Mouse (Mus musculus): Measurements from ENCODE around the gene Il12rb2. TPM values are rescaled to one million over a fixed set of nuclear protein-coding genes. Genes with fewer than 3 reads are reported as not detected.

Gene Il12rb2
- polyA plus RNA-seq, 1 experiment: 0.03 TPM

DNA sequence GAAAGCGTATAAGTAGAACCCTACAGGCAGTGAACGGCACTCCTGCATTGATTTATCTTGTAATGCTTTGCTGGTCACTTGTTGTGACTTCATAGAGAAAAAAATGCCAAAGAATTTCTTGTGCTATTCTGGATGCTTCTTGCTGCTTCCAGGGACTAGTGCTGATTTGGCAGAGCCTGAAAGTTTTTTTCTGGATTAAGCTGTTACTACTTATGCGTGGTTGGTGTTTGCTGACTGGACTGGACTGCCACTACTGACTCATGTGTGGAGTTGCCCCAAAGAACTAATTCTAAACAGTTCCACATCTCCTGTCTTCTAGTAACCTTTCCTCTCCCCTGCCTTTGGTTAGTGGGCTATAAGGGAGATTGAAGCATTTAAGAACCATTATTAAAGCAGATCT lies 52.2 kb downstream of the Il12rb2 start:
- TF ChIP-seq FLI1 (IDR thresholded peaks at IDR 0.05; ENCODE audit: low read length) (no peak), GATA1 (IDR thresholded peaks at IDR 0.05; ENCODE audit: borderline replicate concordance, low read length) (no peak)
- Histone ChIP-seq H3K4me3 (replicated peaks) (no peak overlapping the region), H3K36me3 (replicated peaks; ENCODE audit: low read length) (no peaks in the 10 kb centered on the region), H3K9me3 (no peaks in the 10 kb centered on the region), H3K4me1 (peaks cover 5% of the 10 kb centered on the region; the same call in 1 of the 2 replicates), H3K27me3 (replicated peaks) (no peaks in the 10 kb centered on the region)

DNA sequence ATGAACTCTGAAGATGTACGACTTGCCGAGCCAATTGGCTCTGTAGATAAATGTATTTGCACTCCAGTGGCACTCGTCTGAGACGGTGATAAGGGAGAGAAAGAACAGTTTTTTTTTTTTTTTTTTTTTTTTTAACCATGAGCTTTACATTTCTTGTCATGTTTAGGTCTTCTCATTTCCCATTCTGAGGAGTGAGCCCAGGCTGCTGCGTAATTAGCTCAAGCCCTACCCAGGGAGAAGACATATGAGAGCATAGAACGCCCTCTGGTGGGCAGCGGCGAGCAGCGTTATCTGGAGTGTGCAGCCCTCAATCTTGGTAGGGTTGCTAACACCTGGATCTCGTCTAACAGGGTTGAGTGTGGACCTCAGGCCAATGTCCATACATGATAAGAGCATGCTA lies 57.5 kb downstream of the Il12rb2 start:
- no peaks in the 10 kb centered on the region for H3K27me3 ChIP-seq (replicated peaks)
- TF ChIP-seq FLI1 (IDR thresholded peaks at IDR 0.05; ENCODE audit: low read length) (no peak), GATA1 (IDR thresholded peaks at IDR 0.05; ENCODE audit: borderline replicate concordance, low read length) (no peak)
- no peak overlapping the region for H3K4me3 ChIP-seq (replicated peaks)
- no peaks in the 10 kb centered on the region for H3K36me3 ChIP-seq (replicated peaks; ENCODE audit: low read length)
- no peaks in the 10 kb centered on the region for H3K9me3 ChIP-seq
- H3K4me1 ChIP-seq: peaks cover 8% of the 10 kb centered on the region

DNA sequence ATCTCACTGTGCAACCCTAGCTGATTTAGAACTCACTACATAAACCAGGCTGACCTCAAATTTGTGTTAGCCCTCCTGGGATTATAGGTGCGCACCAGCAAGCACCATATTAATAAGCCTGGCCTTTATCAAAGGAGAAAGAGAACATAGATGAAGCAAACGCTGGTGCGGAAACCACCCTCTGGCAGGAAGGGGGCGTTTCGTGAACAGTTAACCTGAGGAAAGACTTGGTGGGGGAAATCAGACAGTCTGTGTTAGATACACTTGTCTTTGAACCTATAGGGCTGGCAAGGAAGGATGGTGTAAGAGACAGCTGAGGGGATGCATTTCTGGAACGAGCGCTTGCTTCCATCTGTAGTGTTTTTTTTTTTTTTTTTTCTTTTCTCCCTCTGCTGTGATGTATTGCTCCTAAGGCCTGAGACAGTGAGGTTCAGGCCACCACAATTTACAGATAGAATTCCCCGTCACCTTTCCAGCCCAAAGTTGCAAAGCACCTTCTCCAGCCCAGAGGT lies 58.1 kb downstream of the Il12rb2 start:
- H3K4me1 ChIP-seq: peaks cover 8% of the 10 kb centered on the region
- TF ChIP-seq FLI1 (IDR thresholded peaks at IDR 0.05; ENCODE audit: low read length) (no peak), GATA1 (IDR thresholded peaks at IDR 0.05; ENCODE audit: borderline replicate concordance, low read length) (no peak)
- H3K4me3 ChIP-seq (replicated peaks): no peak overlapping the region
- no peaks in the 10 kb centered on the region for H3K27me3 ChIP-seq (replicated peaks)
- H3K9me3 ChIP-seq: no peaks in the 10 kb centered on the region
- H3K36me3 ChIP-seq (replicated peaks; ENCODE audit: low read length): no peaks in the 10 kb centered on the region

DNA sequence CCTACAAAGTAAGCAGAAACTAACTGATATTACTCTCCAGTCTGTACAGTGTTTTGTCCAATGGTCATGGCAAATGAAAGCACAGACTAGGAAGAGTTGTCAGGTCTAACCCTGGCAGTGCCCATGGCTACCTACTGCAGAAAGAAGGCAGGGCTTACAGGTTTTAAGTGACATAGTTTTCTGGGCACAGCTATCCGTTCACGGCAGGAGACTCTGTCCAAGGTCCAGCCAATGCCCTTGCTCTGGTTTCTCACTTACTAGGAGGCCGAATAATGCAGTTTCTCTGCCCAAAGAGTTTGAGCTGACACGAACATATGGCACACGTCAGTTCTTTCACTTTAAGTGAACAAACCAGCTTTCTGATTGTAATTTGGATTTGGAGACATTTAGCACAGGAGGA lies 58.9 kb downstream of the Il12rb2 start:
- Histone ChIP-seq H3K36me3 (replicated peaks; ENCODE audit: low read length) (no peaks in the 10 kb centered on the region), H3K4me3 (replicated peaks) (no peak overlapping the region), H3K4me1 (peaks cover 3% of the 10 kb centered on the region; the same call in 1 of the 2 replicates), H3K27me3 (replicated peaks) (no peaks in the 10 kb centered on the region), H3K9me3 (no peaks in the 10 kb centered on the region)
- TF ChIP-seq GATA1 (IDR thresholded peaks at IDR 0.05; ENCODE audit: borderline replicate concordance, low read length) (no peak), FLI1 (IDR thresholded peaks at IDR 0.05; ENCODE audit: low read length) (no peak)

DNA sequence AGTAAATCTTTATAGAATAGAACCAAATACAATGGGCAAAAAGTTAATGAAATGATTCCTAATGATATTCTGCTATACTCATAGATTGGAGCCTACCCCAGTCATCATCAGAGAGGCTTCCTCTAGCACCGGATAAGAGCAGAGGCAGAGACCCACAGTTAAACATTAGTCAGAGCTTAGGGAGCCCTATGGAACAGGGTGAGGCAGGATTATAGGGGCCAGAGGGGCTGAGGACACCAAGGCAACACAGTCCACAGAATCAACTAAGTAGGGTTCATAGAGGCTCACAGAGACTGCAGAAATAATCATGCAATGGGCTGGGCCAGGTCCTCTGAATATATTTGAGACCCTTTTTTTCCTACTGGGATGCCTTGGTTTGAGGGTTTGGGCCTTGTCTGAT lies 61.3 kb downstream of the Il12rb2 start:
- no peak overlapping the region for H3K4me3 ChIP-seq (replicated peaks)
- no peak for TF ChIP-seq GATA1 (IDR thresholded peaks at IDR 0.05; ENCODE audit: borderline replicate concordance, low read length)
- no peak for TF ChIP-seq FLI1 (IDR thresholded peaks at IDR 0.05; ENCODE audit: low read length)
- no peaks in the 10 kb centered on the region for H3K36me3 ChIP-seq (replicated peaks; ENCODE audit: low read length)
- no peaks in the 10 kb centered on the region for H3K9me3 ChIP-seq
- H3K27me3 ChIP-seq (replicated peaks): no peaks in the 10 kb centered on the region
- peaks cover 4% of the 10 kb centered on the region for H3K4me1 ChIP-seq

DNA sequence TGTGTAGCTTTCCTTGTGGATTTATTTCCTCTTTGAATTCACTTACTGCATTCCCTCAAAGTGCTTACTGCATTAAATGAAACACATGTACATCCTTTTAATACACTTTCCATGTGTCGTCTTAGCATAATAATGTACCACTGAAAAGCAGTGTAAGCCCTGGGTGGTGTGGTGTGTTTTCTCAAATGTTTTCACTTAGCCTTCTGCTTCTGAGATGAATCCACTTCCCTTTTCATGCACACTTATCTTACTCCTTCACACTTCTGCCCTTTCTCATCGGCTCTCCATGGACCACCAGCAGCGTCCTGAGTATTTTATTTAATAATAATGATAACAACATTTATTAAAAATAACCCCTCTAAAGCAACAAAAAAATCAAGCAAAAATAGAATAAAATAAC lies 66.2 kb downstream of the Il12rb2 start:
- H3K4me1 ChIP-seq: peaks cover 21% of the 10 kb centered on the region
- no peak for TF ChIP-seq FLI1 (IDR thresholded peaks at IDR 0.05; ENCODE audit: low read length)
- no peak for TF ChIP-seq GATA1 (IDR thresholded peaks at IDR 0.05; ENCODE audit: borderline replicate concordance, low read length)
- H3K36me3 ChIP-seq (replicated peaks; ENCODE audit: low read length): no peaks in the 10 kb centered on the region
- no peaks in the 10 kb centered on the region for H3K9me3 ChIP-seq
- no peak overlapping the region for H3K4me3 ChIP-seq (replicated peaks)
- no peaks in the 10 kb centered on the region for H3K27me3 ChIP-seq (replicated peaks)

DNA sequence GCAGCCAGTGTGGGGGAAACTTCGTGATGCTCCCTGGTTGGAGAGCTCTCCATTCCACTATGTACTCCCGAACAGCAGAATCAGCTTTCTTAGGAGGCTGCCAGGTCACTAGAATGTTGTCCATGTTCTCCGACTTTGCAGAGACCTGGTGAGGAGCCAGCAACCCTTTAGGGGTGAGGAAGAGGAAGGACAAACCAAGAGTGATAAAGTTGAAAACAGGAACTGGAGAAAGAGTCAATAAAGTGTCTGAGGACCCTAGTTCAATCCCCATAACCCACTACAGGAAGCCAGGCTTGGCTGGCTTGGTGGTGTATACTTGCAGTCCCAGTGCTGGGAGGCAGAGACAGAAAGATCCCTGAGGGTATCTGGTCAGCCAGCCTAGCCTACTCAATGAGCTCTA lies 67.0 kb downstream of the Il12rb2 start:
- H3K4me3 ChIP-seq (replicated peaks): no peak overlapping the region
- TF ChIP-seq GATA1 (IDR thresholded peaks at IDR 0.05; ENCODE audit: borderline replicate concordance, low read length): no peak
- no peak for TF ChIP-seq FLI1 (IDR thresholded peaks at IDR 0.05; ENCODE audit: low read length)
- H3K4me1 ChIP-seq: peaks cover 21% of the 10 kb centered on the region
- H3K36me3 ChIP-seq (replicated peaks; ENCODE audit: low read length): peaks cover 2% of the 10 kb centered on the region
- H3K27me3 ChIP-seq (replicated peaks): no peaks in the 10 kb centered on the region
- no peaks in the 10 kb centered on the region for H3K9me3 ChIP-seq

DNA sequence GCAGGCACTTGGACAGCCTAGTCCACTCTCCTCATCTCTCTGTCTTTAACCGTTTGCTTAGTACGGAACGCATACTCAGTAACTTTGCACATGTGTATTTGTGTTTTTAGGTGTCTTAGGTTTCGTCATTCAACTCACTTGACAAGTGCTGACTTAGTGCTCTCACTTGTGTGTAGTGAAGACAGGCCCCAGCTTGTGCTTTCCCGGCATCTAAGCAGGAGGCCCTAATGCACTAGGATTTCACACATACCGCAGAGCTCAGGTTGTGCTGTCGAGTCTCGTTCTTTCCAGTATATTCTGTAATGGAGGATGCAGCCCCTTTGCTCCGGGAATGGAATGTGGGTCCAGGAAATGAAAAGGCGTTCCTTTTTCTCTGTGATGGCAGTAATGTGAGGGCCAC lies 72.8 kb downstream of the Il12rb2 start:
- Histone ChIP-seq H3K4me3 (replicated peaks) (no peak overlapping the region), H3K4me1 (peaks cover 27% of the 10 kb centered on the region), H3K36me3 (replicated peaks; ENCODE audit: low read length) (peaks cover 5% of the 10 kb centered on the region), H3K9me3 (no peaks in the 10 kb centered on the region), H3K27me3 (replicated peaks) (no peaks in the 10 kb centered on the region)
- no peak for TF ChIP-seq GATA1 (IDR thresholded peaks at IDR 0.05; ENCODE audit: borderline replicate concordance, low read length)
- no peak for TF ChIP-seq FLI1 (IDR thresholded peaks at IDR 0.05; ENCODE audit: low read length)

DNA sequence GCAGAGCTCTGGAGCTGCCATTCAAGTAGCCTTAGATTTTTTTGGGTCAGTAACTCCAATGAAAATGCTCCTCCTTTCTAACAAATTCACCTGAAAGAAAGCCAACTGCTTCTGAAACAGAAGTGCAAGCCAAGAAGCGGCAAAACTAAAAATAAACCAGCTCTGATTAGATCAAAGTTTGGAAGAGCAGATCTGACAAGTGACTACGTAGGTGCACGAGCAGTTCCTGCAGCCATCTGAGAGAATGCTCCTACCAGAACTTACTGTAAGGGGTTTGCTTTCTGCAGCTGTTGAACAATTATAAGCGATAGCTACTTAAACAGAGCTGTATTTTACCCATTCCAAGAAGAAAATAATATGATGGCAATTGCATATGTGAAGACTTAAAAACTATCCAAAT lies 73.5 kb downstream of the Il12rb2 start:
- TF ChIP-seq GATA1 (IDR thresholded peaks at IDR 0.05; ENCODE audit: borderline replicate concordance, low read length) (no peak), FLI1 (IDR thresholded peaks at IDR 0.05; ENCODE audit: low read length) (no peak)
- no peaks in the 10 kb centered on the region for H3K9me3 ChIP-seq
- H3K4me3 ChIP-seq (replicated peaks): no peak overlapping the region
- H3K36me3 ChIP-seq (replicated peaks; ENCODE audit: low read length): peaks cover 5% of the 10 kb centered on the region
- H3K4me1 ChIP-seq: peaks cover 27% of the 10 kb centered on the region
- H3K27me3 ChIP-seq (replicated peaks): no peaks in the 10 kb centered on the region

DNA sequence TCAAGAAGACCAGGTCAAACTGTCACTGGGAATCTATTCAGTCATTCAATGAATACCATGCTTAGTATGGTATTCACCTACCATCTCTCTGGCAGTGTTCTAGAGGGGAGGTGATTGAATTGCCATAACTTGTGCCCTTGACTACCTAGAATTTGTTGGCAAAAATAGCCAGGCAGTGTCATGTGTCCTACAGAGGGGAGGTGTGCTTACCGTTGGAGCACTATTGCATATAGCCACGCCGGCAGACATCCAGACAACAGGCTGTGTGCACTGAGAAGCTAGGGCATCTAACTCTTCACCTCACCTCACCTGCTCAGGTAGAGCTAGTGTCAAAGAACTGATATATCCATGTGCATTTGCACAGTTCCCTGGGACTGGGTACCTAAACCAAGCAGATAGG lies 74.8 kb downstream of the Il12rb2 start:
- TF ChIP-seq GATA1 (IDR thresholded peaks at IDR 0.05; ENCODE audit: borderline replicate concordance, low read length): no peak
- no peak for TF ChIP-seq FLI1 (IDR thresholded peaks at IDR 0.05; ENCODE audit: low read length)
- H3K36me3 ChIP-seq (replicated peaks; ENCODE audit: low read length): peaks cover 5% of the 10 kb centered on the region
- peaks cover 27% of the 10 kb centered on the region for H3K4me1 ChIP-seq
- H3K9me3 ChIP-seq: no peaks in the 10 kb centered on the region
- H3K27me3 ChIP-seq (replicated peaks): no peaks in the 10 kb centered on the region
- H3K4me3 ChIP-seq (replicated peaks): peak overlapping the region; percentile 40

DNA sequence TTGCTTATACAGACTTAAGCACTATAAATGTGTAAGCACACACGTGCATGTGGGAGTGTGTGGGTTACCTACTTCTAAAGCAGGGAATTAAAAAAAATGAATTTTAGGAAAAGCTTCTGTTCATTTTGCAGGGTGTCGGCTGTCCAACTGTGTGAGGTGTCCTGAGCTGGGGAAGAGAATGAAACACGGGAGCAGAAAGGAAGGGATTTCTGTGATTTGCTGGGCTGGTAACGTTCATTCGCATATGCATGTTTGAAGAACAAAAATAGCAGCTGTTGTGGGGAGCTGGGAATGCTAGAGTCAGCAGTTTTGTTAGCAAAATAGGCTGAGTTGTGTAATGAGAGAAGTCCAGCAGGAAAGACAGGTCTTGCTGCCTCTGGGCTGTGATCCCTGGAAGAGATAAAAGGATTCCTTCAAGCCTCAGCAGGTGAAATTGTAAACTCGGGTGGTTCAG lies 75.3 kb downstream of the Il12rb2 start:
- peaks cover 5% of the 10 kb centered on the region for H3K36me3 ChIP-seq (replicated peaks; ENCODE audit: low read length)
- TF ChIP-seq GATA1 (IDR thresholded peaks at IDR 0.05; ENCODE audit: borderline replicate concordance, low read length) (no peak), FLI1 (IDR thresholded peaks at IDR 0.05; ENCODE audit: low read length) (no peak)
- no peaks in the 10 kb centered on the region for H3K27me3 ChIP-seq (replicated peaks)
- peaks cover 25% of the 10 kb centered on the region for H3K4me1 ChIP-seq
- no peaks in the 10 kb centered on the region for H3K9me3 ChIP-seq
- H3K4me3 ChIP-seq (replicated peaks): no peak overlapping the region

Measured in megakaryocyte, embryonic 14.5 days (primary cell).